8 mouse cellular contexts compared by ENCODE assay signal in the genomic region with DNA sequence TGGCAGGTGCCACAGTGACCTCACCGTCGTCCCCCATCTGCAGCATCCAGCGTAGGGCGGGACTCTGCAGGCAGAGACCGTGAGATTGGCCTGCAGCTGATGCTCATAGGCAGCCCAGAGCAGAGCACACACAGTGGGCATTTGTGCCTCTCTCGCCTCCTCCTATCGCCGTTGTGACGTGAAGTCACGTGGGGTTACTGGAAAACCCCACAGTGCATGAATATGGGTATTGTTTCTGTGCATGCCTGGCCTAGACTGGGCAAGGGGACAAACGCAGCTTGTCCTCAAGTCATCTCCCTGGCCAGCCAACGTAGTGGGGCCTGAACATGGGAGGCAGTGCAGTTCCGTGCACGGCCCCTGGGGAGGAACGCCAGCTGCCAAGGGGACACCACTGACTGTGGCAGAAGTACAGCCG. TPM values are rescaled to one million over a fixed set of nuclear protein-coding genes. Genes with fewer than 3 reads are reported as not detected.
DNase-seq lines count a peak whose midpoint lies in the region; ATAC-seq lines count a peak whose summit lies in the region.

No protein-coding gene starts in this region.

- no peak overlapping the region for H3K4me2 ChIP-seq in forebrain, embryonic 11.5 days (ENCODE audit: low read depth, low read length, severe bottlenecking)
- H3K4me2 ChIP-seq in forebrain, embryonic 12.5 days = no peak overlapping the region
- H3K4me2 ChIP-seq in hindbrain, embryonic 13.5 days = peak overlapping the region; percentile 27; the same call in 1 of the 2 replicates
- H3K4me2 ChIP-seq in limb, embryonic 11.5 days (ENCODE audit: low read depth, severe bottlenecking) = no peak overlapping the region

- ATAC-seq in forebrain, embryonic 11.5 days (replicated peaks; ENCODE audit: low FRiP score) = peak; percentile 46
- ATAC-seq in forebrain, embryonic 12.5 days (ENCODE audit: low FRiP score) = peak; percentile 57
- peak; percentile 90 for ATAC-seq in hindbrain, embryonic 13.5 days (ENCODE audit: low FRiP score)
- ATAC-seq in limb, embryonic 11.5 days (ENCODE audit: insufficient number of reproducible peaks, low FRiP score, low TSS enrichment, low read depth) = peak; percentile 78

- no peak for DNase-seq in forebrain, embryonic 11.5 days (ENCODE audit: low spot score)
- DNase-seq in forebrain, embryonic 10.5 days (ENCODE audit: extremely low spot score, low spot score) = no peak
- peak; percentile 97 for DNase-seq in Muller cell, postnatal 12 days (ENCODE audit: inconsistent ontology term)
- DNase-seq in limb, embryonic 11.5 days (ENCODE audit: low spot score) = no peak
- peak; percentile 85 to 90 for DNase-seq in right cerebral cortex, postnatal 10 days (ENCODE audit: low spot score in 2 of 2)
- no peak for DNase-seq in kidney, adult 9 months

- H3K9ac ChIP-seq in forebrain, embryonic 11.5 days (ENCODE audit: low read length) = no peak overlapping the region
- H3K9ac ChIP-seq in forebrain, embryonic 12.5 days = no peak overlapping the region
- no peak overlapping the region for H3K9ac ChIP-seq in hindbrain, embryonic 13.5 days
- H3K9ac ChIP-seq in limb, embryonic 11.5 days (ENCODE audit: low read length) = no peak overlapping the region

- no peaks in the 10 kb centered on the region for H3K36me3 ChIP-seq in forebrain, embryonic 11.5 days (ENCODE audit: control insufficient read depth, insufficient read depth, low read length)
- H3K36me3 ChIP-seq in forebrain, embryonic 10.5 days (replicated peaks) = peaks cover 5% of the 10 kb centered on the region; the same call in 1 of the 2 replicates
- H3K36me3 ChIP-seq in forebrain, embryonic 12.5 days (replicated peaks) = no peaks in the 10 kb centered on the region
- no peaks in the 10 kb centered on the region for H3K36me3 ChIP-seq in hindbrain, embryonic 13.5 days
- H3K36me3 ChIP-seq in limb, embryonic 11.5 days (ENCODE audit: control insufficient read depth, insufficient read depth, low read length) = no peaks in the 10 kb centered on the region

- WGBS in forebrain, embryonic 11.5 days = 83% methylated on average over 16 of the region's 16 CpGs
- WGBS in forebrain, embryonic 10.5 days = 85% methylated on average over 16 of the region's 16 CpGs
- 72% methylated on average over 16 of the region's 16 CpGs for WGBS in forebrain, embryonic 12.5 days
- 51% methylated on average over 16 of the region's 16 CpGs for WGBS in hindbrain, embryonic 13.5 days
- WGBS in limb, embryonic 11.5 days = 77% methylated on average over 16 of the region's 16 CpGs

- H3K9me3 ChIP-seq in forebrain, embryonic 11.5 days (ENCODE audit: control insufficient read depth, low read length) = no peaks in the 10 kb centered on the region
- no peaks in the 10 kb centered on the region for H3K9me3 ChIP-seq in forebrain, embryonic 10.5 days
- H3K9me3 ChIP-seq in forebrain, embryonic 12.5 days = no peaks in the 10 kb centered on the region
- H3K9me3 ChIP-seq in hindbrain, embryonic 13.5 days = no peaks in the 10 kb centered on the region
- no peaks in the 10 kb centered on the region for H3K9me3 ChIP-seq in limb, embryonic 11.5 days (ENCODE audit: control insufficient read depth, low read length)

- H3K4me3 ChIP-seq in forebrain, embryonic 11.5 days (ENCODE audit: low read depth, low read length) = no peak overlapping the region
- no peak overlapping the region for H3K4me3 ChIP-seq in forebrain, embryonic 10.5 days
- no peak overlapping the region for H3K4me3 ChIP-seq in forebrain, embryonic 12.5 days (replicated peaks)
- H3K4me3 ChIP-seq in hindbrain, embryonic 13.5 days = no peak overlapping the region
- no peak overlapping the region for H3K4me3 ChIP-seq in limb, embryonic 11.5 days (ENCODE audit: low read depth, low read length)

- no peaks in the 10 kb centered on the region for H3K4me1 ChIP-seq in forebrain, embryonic 11.5 days (replicated peaks; ENCODE audit: control insufficient read depth, insufficient read depth, low read length)
- H3K4me1 ChIP-seq in forebrain, embryonic 10.5 days = peaks cover 13% of the 10 kb centered on the region
- H3K4me1 ChIP-seq in forebrain, embryonic 12.5 days = peaks cover 10% of the 10 kb centered on the region; the same call in 1 of the 2 replicates
- peaks cover 26% of the 10 kb centered on the region for H3K4me1 ChIP-seq in hindbrain, embryonic 13.5 days (replicated peaks)
- no peaks in the 10 kb centered on the region for H3K4me1 ChIP-seq in limb, embryonic 11.5 days (ENCODE audit: control insufficient read depth, insufficient read depth, low read length)

- H3K27ac ChIP-seq in forebrain, embryonic 11.5 days (ENCODE audit: low read depth, low read length) = no peak overlapping the region
- no peak overlapping the region for H3K27ac ChIP-seq in forebrain, embryonic 10.5 days
- H3K27ac ChIP-seq in forebrain, embryonic 12.5 days = no peak overlapping the region
- H3K27ac ChIP-seq in hindbrain, embryonic 13.5 days = peak overlapping the region; percentile 63
- no peak overlapping the region for H3K27ac ChIP-seq in limb, embryonic 11.5 days (replicated peaks; ENCODE audit: low read depth, low read length)

- H3K27me3 ChIP-seq in forebrain, embryonic 11.5 days (ENCODE audit: control insufficient read depth, insufficient read depth, low read length) = no peaks in the 10 kb centered on the region
- no peaks in the 10 kb centered on the region for H3K27me3 ChIP-seq in forebrain, embryonic 10.5 days (ENCODE audit: poor library complexity, severe bottlenecking)
- H3K27me3 ChIP-seq in forebrain, embryonic 12.5 days = no peaks in the 10 kb centered on the region
- no peaks in the 10 kb centered on the region for H3K27me3 ChIP-seq in hindbrain, embryonic 13.5 days
- H3K27me3 ChIP-seq in limb, embryonic 11.5 days (ENCODE audit: control insufficient read depth, insufficient read depth, low read length) = no peaks in the 10 kb centered on the region

RNA-seq across cellular contexts. Expression of gene Cd9, which starts 27.3 kb away (rescaled TPM):
- polyA plus RNA-seq in forebrain, embryonic 11.5 days (2014; fragmentation: Nextera tagmentation; extraction: Ambion mirVana) = 40.5 and 47.4 TPM in 2 replicates
- polyA plus RNA-seq in forebrain, embryonic 10.5 days (2016; fragmentation: Nextera tagmentation; extraction: Ambion mirVana) = 35.3 and 38.2 TPM in 2 replicates
- 44.2 and 45.3 TPM in 2 replicates for polyA plus RNA-seq in forebrain, embryonic 12.5 days (2016; fragmentation: Nextera tagmentation; extraction: Ambion mirVana)
- polyA plus RNA-seq in hindbrain, embryonic 13.5 days (2015; fragmentation: Nextera tagmentation; extraction: Ambion mirVana) = 57.8 and 63.4 TPM in 2 replicates
- polyA plus RNA-seq in limb, embryonic 11.5 days (2014; fragmentation: Nextera tagmentation; extraction: Ambion mirVana) = 40.2 and 42.4 TPM in 2 replicates

Comparison
In these comparisons a context has a peak if more than half of its experiments do, and no peak if none do; other contexts are left out.
1. DNase-seq: peak in Muller cell, postnatal 12 days (single experiment) and right cerebral cortex, postnatal 10 days (2 of 2); none in forebrain, embryonic 11.5 days (single experiment), forebrain, embryonic 10.5 days (single experiment), limb, embryonic 11.5 days (single experiment) and kidney, adult 9 months (single experiment).
2. Peak in every context shown above with its lines, with median percentiles within 50 percentile points of each other: ATAC-seq.